Mouse (Mus musculus): Measurements from ENCODE around the gene Gm20683. TPM values are rescaled to one million over a fixed set of nuclear protein-coding genes. Genes with fewer than 3 reads are reported as not detected.

Gene Gm20683
- total RNA-seq, 2 experiments from 2014 or later: 29.0 to 29.5 TPM

DNA sequence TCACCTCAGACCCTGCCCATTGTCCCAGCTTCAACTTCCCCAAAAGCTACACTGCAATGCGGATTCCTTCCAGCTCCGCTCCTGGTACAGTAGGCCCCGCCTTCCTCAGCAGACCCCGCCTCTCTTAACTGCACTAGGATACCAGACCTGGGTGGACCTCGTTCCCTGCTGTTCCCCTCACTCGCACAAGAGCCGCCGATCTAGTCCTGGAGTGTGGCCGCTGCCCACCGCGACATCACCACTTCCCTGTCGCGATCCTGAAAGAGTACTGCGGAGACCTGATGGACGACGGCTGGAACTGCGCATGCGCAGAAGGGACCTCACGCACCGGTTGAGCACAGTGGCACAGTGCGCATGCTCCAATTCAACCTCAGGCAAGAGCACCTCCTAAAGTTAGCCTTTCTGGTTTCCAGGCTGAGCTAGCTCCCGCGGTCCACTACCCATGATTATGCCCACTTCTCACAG lies 56.2 kb downstream of the Gm20683 start, which contains the start of gene Haghl:
Gene Haghl, minus strand, starts transcription at position 393 of the 465 bp plus-strand sequence.
- DNase-seq (ENCODE audit: low spot score in 2 of 2): peak; percentile 97 to 98
- intact Hi-C loops (cut with DNase I): no loop called here

Small RNA genes within 50 kb of the gene (microRNA-seq; reads per million reads assigned to microRNA genes)
- gene Mir3082: 2.7 to 3.2 reads per million in 2 experiments

Other genes starting within 250 kb of the Gm20683 start
- 100 to 1,000 TPM; 125 to 154 TPM for gene Gng13, start 124.6 kb downstream of the Gm20683 start, total RNA-seq (2021)
- 1 to 10 TPM; 1.9 to 4.3 TPM for gene Chtf18, start 114.3 kb downstream of the Gm20683 start, total RNA-seq (2021)
- 10 to 100 TPM; 34.2 to 35.5 TPM for gene Rpusd1, start 114.1 kb downstream of the Gm20683 start, total RNA-seq (2021)
- gene Mslnl, start 105.7 kb downstream of the Gm20683 start, total RNA-seq (2021): not detected
- gene Msln, start 87.4 kb downstream of the Gm20683 start, total RNA-seq (2021): 1 to 10 TPM; 6.2 to 6.5 TPM
- gene Narfl, start 68.0 kb downstream of the Gm20683 start, total RNA-seq (2021): 10 to 100 TPM; 28.8 to 32.8 TPM
- 100 to 1,000 TPM; 127 to 140 TPM for gene Haghl, start 56.1 kb downstream of the Gm20683 start, total RNA-seq (2021)
- not detected for gene Ccdc78, start 55.2 kb downstream of the Gm20683 start, total RNA-seq (2021)
- 10 to 100 TPM; 82.7 to 87.4 TPM for gene Fam173a, start 48.9 kb downstream of the Gm20683 start, total RNA-seq (2021)
- gene AC134908.4, start 46.1 kb downstream of the Gm20683 start, total RNA-seq (2021): not detected
- 10 to 100 TPM; 73.5 to 84.2 TPM for gene Metrn, start 44.6 kb downstream of the Gm20683 start, total RNA-seq (2021)
- gene Fbxl16, start 32.7 kb downstream of the Gm20683 start, total RNA-seq (2021): 100 to 1,000 TPM; 460 to 479 TPM
- 10 to 100 TPM; 22.3 to 23.3 TPM for gene Wdr24, start 18.1 kb downstream of the Gm20683 start, total RNA-seq (2021)
- 10 to 100 TPM; 59.1 to 59.6 TPM for gene Jmjd8, start 12.9 kb downstream of the Gm20683 start, total RNA-seq (2021)
- gene Stub1, start 8.4 kb downstream of the Gm20683 start, total RNA-seq (2021): 100 to 1,000 TPM; 160 to 166 TPM
- 10 to 100 TPM; 85.8 to 89.7 TPM for gene Rhbdl1, start 4.5 kb downstream of the Gm20683 start, total RNA-seq (2021)
- 10 to 100 TPM; 81.9 to 84.9 TPM for gene Rhot2, start 3.1 kb upstream of the Gm20683 start, total RNA-seq (2021)
- gene Wdr90, start 19.7 kb upstream of the Gm20683 start, total RNA-seq (2021): 10 to 100 TPM; 34.2 to 37.9 TPM
- gene Mcrip2, start 27.0 kb upstream of the Gm20683 start, total RNA-seq (2021): 10 to 100 TPM; 25.5 to 31.6 TPM
- gene Mettl26, start 33.3 kb upstream of the Gm20683 start, total RNA-seq (2021): 10 to 100 TPM; 37.6 to 40.3 TPM
- gene Wfikkn1, start 39.1 kb upstream of the Gm20683 start, total RNA-seq (2021): 1 to 10 TPM; 1.1 to 1.8 TPM
- 10 to 100 TPM; 53.7 to 57.3 TPM for gene Rab40c, start 78.0 kb upstream of the Gm20683 start, total RNA-seq (2021)
- gene Pigq, start 103.2 kb upstream of the Gm20683 start, total RNA-seq (2021): 100 to 1,000 TPM; 138 to 145 TPM
- gene Nhlrc4, start 103.2 kb upstream of the Gm20683 start, total RNA-seq (2021): not detected
- under 1 TPM in 1 of 2 experiments, not detected in 1; 0.13 TPM for gene A930017K11Rik, start 110.8 kb upstream of the Gm20683 start, total RNA-seq (2021)
- gene Capn15, start 144.0 kb upstream of the Gm20683 start, total RNA-seq (2021): 10 to 100 TPM; 46.5 to 50.0 TPM
- gene Rab11fip3, start 227.8 kb upstream of the Gm20683 start, total RNA-seq (2021): 10 to 100 TPM; 80.5 to 85.2 TPM
- 10 to 100 TPM; 24.3 to 26.3 TPM for gene Decr2, start 248.6 kb upstream of the Gm20683 start, total RNA-seq (2021)

Measured in left cerebral cortex, postnatal 14 days (tissue).